19 mouse cellular contexts compared by ENCODE assay signal in the genomic region with DNA sequence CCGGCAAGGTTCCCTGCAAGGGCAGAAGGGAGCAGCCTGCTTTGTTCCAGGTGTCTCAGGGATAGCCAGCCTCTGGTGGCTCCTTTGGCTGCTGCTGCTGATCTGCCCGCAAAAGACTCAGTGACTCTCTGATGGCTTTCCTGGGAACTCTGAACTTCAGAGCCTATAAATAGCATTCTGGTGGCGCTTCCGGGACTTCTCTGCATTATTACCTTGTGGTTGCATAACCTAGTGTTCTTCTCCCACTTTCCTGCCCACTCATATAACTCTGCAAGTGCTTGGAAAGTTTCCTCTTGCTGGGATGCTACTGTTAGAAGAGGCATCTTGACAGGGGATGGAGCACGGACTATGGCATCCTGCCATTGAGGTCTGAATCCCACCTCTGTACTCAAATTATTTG. TPM values are rescaled to one million over a fixed set of nuclear protein-coding genes. Genes with fewer than 3 reads are reported as not detected.
"Had no signal": no experiment of that assay in that cellular context is flagged by ENCODE, and none has a peak within 500 bp of the region (broad histone marks: within the 10 kb centered on the region; RNA-seq: fewer than 3 reads in every experiment).

No protein-coding gene starts in this region.

- H3K4me1 ChIP-seq: lung, embryonic 15.5 days; megakaryocyte, embryonic 14.5 days; midbrain, embryonic 13.5 days; midbrain, embryonic 15.5 days; neural tube, embryonic 12.5 days had no signal

- ATAC-seq: liver, postnatal 0 days; lung, postnatal 0 days; midbrain, embryonic 13.5 days; midbrain, embryonic 15.5 days had no signal

- H3K4me3 ChIP-seq: liver, embryonic 13.5 days; liver, embryonic 15.5 days; lung, embryonic 15.5 days; megakaryocyte, embryonic 14.5 days; midbrain, embryonic 13.5 days; midbrain, embryonic 15.5 days; neural tube, embryonic 12.5 days had no signal

- H3K27ac ChIP-seq: liver, embryonic 13.5 days; liver, embryonic 15.5 days; lung, embryonic 15.5 days; macrophage; midbrain, embryonic 13.5 days; midbrain, embryonic 15.5 days; neural tube, embryonic 12.5 days had no signal

- H3K9ac ChIP-seq: liver, embryonic 13.5 days; liver, embryonic 15.5 days; liver, postnatal 0 days; lung, embryonic 15.5 days; midbrain, embryonic 13.5 days; midbrain, embryonic 15.5 days; neural tube, embryonic 12.5 days had no signal

- H3K27me3 ChIP-seq: liver, embryonic 13.5 days; liver, embryonic 15.5 days; lung, embryonic 15.5 days; midbrain, embryonic 13.5 days; midbrain, embryonic 15.5 days; neural tube, embryonic 12.5 days had no signal

- H3K9me3 ChIP-seq: liver, embryonic 13.5 days; liver, embryonic 15.5 days; lung, embryonic 15.5 days; megakaryocyte, embryonic 14.5 days; midbrain, embryonic 13.5 days; midbrain, embryonic 15.5 days; neural tube, embryonic 12.5 days had no signal

- H3K4me2 ChIP-seq: liver, embryonic 13.5 days; liver, embryonic 15.5 days; lung, embryonic 15.5 days; midbrain, embryonic 11.5 days; midbrain, embryonic 13.5 days; midbrain, embryonic 15.5 days; neural tube, embryonic 12.5 days had no signal

- H3K36me3 ChIP-seq: liver, embryonic 13.5 days; liver, embryonic 15.5 days; lung, embryonic 15.5 days; midbrain, embryonic 13.5 days; midbrain, embryonic 15.5 days; neural tube, embryonic 12.5 days had no signal

- DNase-seq: liver, embryonic 13.5 days; liver, postnatal 0 days; lung, adult 2 months; right cerebral cortex, postnatal 14 days; right cerebral cortex, postnatal 4 days; thymus, postnatal 36 days had no signal

RNA-seq across cellular contexts. Expression of gene Tmprss4, which starts 6.3 kb away (rescaled TPM):
- polyA plus RNA-seq: liver, embryonic 15.5 days; liver, postnatal 0 days; midbrain, embryonic 11.5 days; midbrain, embryonic 13.5 days; midbrain, embryonic 15.5 days; midbrain, postnatal 0 days; neural tube, embryonic 14.5 days had no signal

RNA-seq across cellular contexts. Expression of gene BC049352, which starts 15.7 kb away (rescaled TPM):
- polyA plus RNA-seq: lung, adult 2 months; lung, embryonic 15.5 days; midbrain, embryonic 11.5 days; midbrain, embryonic 13.5 days; midbrain, embryonic 15.5 days; neural tube, embryonic 12.5 days; neural tube, embryonic 14.5 days; stomach, embryonic 14.5 days; stomach, embryonic 16.5 days had no signal

RNA-seq across cellular contexts. Expression of gene Scn4b, which starts 59.4 kb away (rescaled TPM):
- polyA plus RNA-seq: macrophage; stomach, embryonic 14.5 days had no signal
